Mouse (Mus musculus): ENCODE measurements around the gene Tap1. TPM values are rescaled to one million over a fixed set of nuclear protein-coding genes. Genes with fewer than 3 reads are reported as not detected.
A peak's percentile ranks its signal among the peaks of the same experiment; 100 is the strongest.

The Tap1 gene
- polyA plus RNA-seq, 1 experiment = 2.7 TPM

DNA sequence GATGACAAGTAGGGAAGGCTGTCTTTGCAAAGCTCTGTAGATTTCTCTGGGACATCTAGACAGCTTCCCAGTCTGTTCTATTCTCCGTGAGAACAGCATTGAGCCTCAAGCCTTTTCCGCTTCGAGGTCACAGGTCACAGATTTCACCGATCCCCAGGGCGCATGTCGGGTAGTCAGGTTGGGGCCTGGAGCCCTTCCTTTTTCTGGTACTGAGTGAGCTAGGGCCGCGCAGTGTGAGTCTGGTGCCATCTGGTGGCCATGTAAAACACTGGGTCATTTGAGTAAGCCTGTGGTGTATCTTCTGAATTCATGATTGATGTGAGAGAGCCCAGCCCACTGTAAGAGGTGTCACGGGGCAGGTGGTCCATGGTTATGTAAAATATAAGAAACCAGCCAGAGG is 47.6 kb downstream of the Tap1 start:
- 23% methylated on average over 9 of the region's 9 CpGs for WGBS
- no peak overlapping the region for H3K4me3 ChIP-seq (replicated peaks; ENCODE audit: insufficient read depth, low read depth, low read length)

DNA sequence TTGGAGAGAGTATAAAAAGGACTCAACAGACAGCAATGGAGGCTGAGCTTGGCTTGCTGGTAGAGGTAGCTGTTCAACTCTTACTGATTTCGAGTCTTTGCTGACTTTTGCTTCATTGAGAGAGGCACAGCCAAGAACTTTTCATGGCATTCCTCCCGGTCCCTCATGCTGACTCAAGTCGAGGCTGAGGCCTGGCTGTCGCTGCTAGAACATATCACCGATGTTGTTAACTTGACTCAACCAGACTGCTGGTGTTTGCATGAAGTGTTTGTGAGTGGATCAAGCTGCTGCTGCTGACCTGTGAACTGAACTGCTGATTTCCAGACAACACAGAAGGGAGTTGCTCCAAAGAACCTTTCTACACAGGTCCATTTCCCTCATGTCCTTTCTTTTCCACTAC is 49.3 kb downstream of the Tap1 start:
- H3K4me3 ChIP-seq (replicated peaks; ENCODE audit: insufficient read depth, low read depth, low read length) = no peak overlapping the region
- DNase-seq = no peak
- H3K27ac ChIP-seq (ENCODE audit: insufficient read depth, low read length) = no peak overlapping the region
- H3K4me1 ChIP-seq (ENCODE audit: control insufficient read depth, insufficient read depth, low read length) = no peaks in the 10 kb centered on the region
- WGBS = 75% methylated on average over 5 of the region's 5 CpGs
- H3K27me3 ChIP-seq (ENCODE audit: control insufficient read depth, insufficient read depth, low read length) = no peaks in the 10 kb centered on the region
- no peak for TF ChIP-seq POLR2A (IDR thresholded peaks at IDR 0.05; ENCODE audit: borderline replicate concordance, insufficient read depth, low read length)
- TF ChIP-seq CTCF (IDR thresholded peaks at IDR 0.05; ENCODE audit: borderline replicate concordance, insufficient read depth, low read depth, low read length) = no peak

More for the DNA sequence above, 47.6 kb downstream of the Tap1 start:
- Histone ChIP-seq H3K27me3 (ENCODE audit: control insufficient read depth, insufficient read depth, low read length) (no peaks in the 10 kb centered on the region), H3K27ac (ENCODE audit: insufficient read depth, low read length) (no peak overlapping the region), H3K4me1 (ENCODE audit: control insufficient read depth, insufficient read depth, low read length) (no peaks in the 10 kb centered on the region)
- DNase-seq = peak; percentile 39 to 52
- TF ChIP-seq CTCF (IDR thresholded peaks at IDR 0.05; ENCODE audit: borderline replicate concordance, insufficient read depth, low read depth, low read length) = peak; percentile 78
- TF ChIP-seq POLR2A (IDR thresholded peaks at IDR 0.05; ENCODE audit: borderline replicate concordance, insufficient read depth, low read length) = no peak

DNA sequence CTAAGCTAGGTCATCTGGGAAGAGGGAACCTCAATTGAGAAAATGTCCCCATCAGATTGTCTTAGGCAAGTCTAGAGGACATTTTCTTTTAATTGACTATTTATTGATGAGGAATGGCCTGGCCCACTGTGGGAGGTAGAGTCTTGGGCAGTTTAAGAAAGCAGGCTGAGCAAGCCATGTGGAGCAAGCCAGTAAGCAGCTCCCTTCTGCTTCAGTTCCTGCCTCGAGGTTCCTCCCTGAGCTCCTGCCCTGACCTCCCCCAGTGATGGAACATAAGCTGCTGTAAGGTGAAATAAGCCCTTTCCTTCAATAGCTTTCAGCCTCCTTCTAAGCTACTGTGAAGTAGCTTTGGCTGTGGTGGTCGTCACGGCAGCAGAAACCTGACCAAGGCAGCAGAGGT is 50.4 kb downstream of the Tap1 start:
- WGBS = 65% methylated on average over 3 of the region's 3 CpGs
- TF ChIP-seq CTCF (IDR thresholded peaks at IDR 0.05; ENCODE audit: borderline replicate concordance, insufficient read depth, low read depth, low read length) (no peak), POLR2A (IDR thresholded peaks at IDR 0.05; ENCODE audit: borderline replicate concordance, insufficient read depth, low read length) (no peak)
- Histone ChIP-seq H3K27me3 (ENCODE audit: control insufficient read depth, insufficient read depth, low read length) (no peaks in the 10 kb centered on the region), H3K4me1 (ENCODE audit: control insufficient read depth, insufficient read depth, low read length) (no peaks in the 10 kb centered on the region), H3K4me3 (replicated peaks; ENCODE audit: insufficient read depth, low read depth, low read length) (no peak overlapping the region), H3K27ac (ENCODE audit: insufficient read depth, low read length) (no peak overlapping the region)
- no peak for DNase-seq

DNA sequence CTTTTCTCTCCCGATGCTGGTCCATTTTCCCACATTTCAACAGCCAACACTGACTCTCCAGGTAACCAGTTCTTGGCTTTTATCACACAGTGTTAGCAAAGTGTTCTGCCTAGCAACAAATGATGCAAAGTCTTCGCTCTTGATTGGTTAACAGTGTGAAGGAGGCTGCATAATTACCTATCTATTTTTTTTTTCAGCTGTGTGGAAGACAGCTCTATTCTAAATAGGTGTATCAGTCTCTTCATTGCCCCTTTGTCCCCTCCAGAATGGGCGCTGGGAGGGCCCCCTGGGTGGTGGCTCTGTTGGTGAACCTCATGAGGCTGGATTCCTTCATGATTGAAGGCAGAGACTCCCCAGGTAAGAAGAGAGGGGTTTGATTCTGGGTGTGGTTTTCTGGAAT is 51.4 kb downstream of the Tap1 start, which contains the start of gene H2-Ob:
Gene H2-Ob (plus strand): TSS at position 198 of the 400 bp plus-strand sequence.
- DNase-seq = no peak
- WGBS = 54% methylated on average over 3 of the region's 3 CpGs
- Histone ChIP-seq H3K4me3 (replicated peaks; ENCODE audit: insufficient read depth, low read depth, low read length) (no peak within 1 kb of the TSS), H3K27ac (ENCODE audit: insufficient read depth, low read length) (no peak within 1 kb of the TSS), H3K27me3 (ENCODE audit: control insufficient read depth, insufficient read depth, low read length) (no peaks in the 10 kb centered on the region), H3K4me1 (ENCODE audit: control insufficient read depth, insufficient read depth, low read length) (no peaks in the 10 kb centered on the region)
- TF ChIP-seq POLR2A (IDR thresholded peaks at IDR 0.05; ENCODE audit: borderline replicate concordance, insufficient read depth, low read length) (no peak), CTCF (IDR thresholded peaks at IDR 0.05; ENCODE audit: borderline replicate concordance, insufficient read depth, low read depth, low read length) (no peak)

DNA sequence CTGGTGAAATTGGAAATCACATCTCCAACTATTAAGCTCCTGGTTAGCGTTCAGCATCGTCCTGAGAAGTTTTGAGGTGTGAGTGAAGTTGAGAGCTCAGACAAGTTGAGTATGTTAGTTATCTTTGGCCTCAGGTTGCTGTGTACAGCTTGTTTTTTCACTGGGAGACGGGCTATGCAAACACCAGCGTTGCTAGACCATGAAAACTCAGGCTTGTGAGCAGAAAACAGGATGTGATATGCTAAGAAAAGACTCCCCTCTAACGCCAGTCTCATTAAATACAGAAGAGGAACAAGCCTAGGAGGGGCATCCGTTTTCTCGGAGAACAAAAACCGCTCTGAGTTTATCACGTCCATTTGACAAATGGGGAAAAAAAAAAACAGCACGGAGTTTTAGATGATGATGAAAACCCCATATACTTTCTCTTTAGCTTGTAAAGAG is 52.3 kb downstream of the Tap1 start:
- 74% methylated on average over 10 of the region's 10 CpGs for WGBS
- Histone ChIP-seq H3K27ac (ENCODE audit: insufficient read depth, low read length) (no peak overlapping the region), H3K27me3 (ENCODE audit: control insufficient read depth, insufficient read depth, low read length) (no peaks in the 10 kb centered on the region), H3K4me1 (ENCODE audit: control insufficient read depth, insufficient read depth, low read length) (no peaks in the 10 kb centered on the region), H3K4me3 (replicated peaks; ENCODE audit: insufficient read depth, low read depth, low read length) (no peak overlapping the region)
- TF ChIP-seq POLR2A (IDR thresholded peaks at IDR 0.05; ENCODE audit: borderline replicate concordance, insufficient read depth, low read length) (no peak), CTCF (IDR thresholded peaks at IDR 0.05; ENCODE audit: borderline replicate concordance, insufficient read depth, low read depth, low read length) (no peak)
- DNase-seq = no peak

DNA sequence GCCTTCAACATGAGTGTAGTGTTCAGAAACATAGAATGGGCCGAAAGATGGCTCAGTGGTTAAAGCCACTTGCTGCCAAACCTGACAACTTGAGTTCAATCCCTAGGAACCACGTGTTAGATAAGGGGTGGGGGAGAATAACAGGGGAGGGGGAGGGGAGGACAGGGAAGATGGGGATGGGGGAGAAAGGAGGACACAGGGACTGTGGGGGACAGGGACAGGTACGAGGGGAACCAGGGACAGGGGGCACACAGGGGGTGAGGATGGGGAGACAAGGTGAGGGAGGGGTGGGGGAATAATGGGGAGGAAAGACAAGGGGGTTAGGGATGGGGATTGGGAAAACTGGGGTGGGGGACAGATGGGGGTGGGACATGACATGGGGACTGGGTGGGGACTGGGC is 53.0 kb downstream of the Tap1 start:
- Histone ChIP-seq H3K27ac (ENCODE audit: insufficient read depth, low read length) (no peak overlapping the region), H3K4me1 (ENCODE audit: control insufficient read depth, insufficient read depth, low read length) (no peaks in the 10 kb centered on the region), H3K27me3 (ENCODE audit: control insufficient read depth, insufficient read depth, low read length) (no peaks in the 10 kb centered on the region), H3K4me3 (replicated peaks; ENCODE audit: insufficient read depth, low read depth, low read length) (no peak overlapping the region)
- WGBS = 62% methylated on average over 3 of the region's 3 CpGs
- no peak for DNase-seq
- TF ChIP-seq CTCF (IDR thresholded peaks at IDR 0.05; ENCODE audit: borderline replicate concordance, insufficient read depth, low read depth, low read length) (no peak), POLR2A (IDR thresholded peaks at IDR 0.05; ENCODE audit: borderline replicate concordance, insufficient read depth, low read length) (no peak)

DNA sequence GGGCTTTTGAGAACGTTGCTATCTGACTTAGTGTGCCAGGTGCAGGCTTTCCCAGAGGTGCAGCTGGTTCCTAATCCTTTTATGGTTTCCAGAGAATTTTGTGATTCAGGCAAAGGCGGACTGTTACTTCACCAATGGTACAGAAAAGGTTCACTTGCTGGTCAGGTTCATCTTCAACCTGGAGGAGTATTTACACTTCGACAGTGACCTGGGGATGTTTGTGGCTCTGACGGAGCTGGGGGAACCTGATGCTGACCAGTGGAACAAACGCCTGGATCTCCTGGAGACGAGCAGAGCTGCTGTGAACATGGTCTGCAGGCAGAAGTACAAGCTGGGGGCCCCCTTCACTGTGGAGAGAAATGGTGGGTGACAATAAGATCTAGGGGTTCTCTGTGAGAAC is 53.6 kb downstream of the Tap1 start:
- no peak for DNase-seq
- H3K27ac ChIP-seq (ENCODE audit: insufficient read depth, low read length) = no peak overlapping the region
- WGBS = 74% methylated on average over 6 of the region's 6 CpGs

DNA sequence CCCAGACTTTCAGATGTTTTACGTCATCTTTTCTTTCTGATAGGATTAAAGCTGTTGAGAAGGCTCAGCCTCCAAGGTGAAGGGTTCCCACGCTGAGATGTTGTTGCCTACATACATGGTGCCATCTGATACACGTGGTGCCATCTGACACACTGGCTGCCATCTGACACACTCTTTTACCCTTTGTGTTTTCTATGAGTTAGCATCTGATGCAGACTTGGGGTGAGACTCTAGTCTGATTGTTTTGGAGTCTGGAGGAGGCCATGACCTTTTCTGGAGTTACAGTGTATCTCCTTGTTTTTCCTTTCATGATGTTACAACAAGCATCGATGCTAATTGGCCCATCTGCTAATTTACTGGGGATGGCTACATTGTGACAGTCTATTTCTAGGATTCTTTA is 57.3 kb downstream of the Tap1 start:
- WGBS = 65% methylated on average over 4 of the region's 4 CpGs
- no peaks in the 10 kb centered on the region for H3K27me3 ChIP-seq (ENCODE audit: control insufficient read depth, insufficient read depth, low read length)
- H3K4me3 ChIP-seq (replicated peaks; ENCODE audit: insufficient read depth, low read depth, low read length) = no peak overlapping the region
- no peak overlapping the region for H3K27ac ChIP-seq (ENCODE audit: insufficient read depth, low read length)
- no peak for TF ChIP-seq POLR2A (IDR thresholded peaks at IDR 0.05; ENCODE audit: borderline replicate concordance, insufficient read depth, low read length)
- no peak for TF ChIP-seq CTCF (IDR thresholded peaks at IDR 0.05; ENCODE audit: borderline replicate concordance, insufficient read depth, low read depth, low read length)
- DNase-seq = no peak
- H3K4me1 ChIP-seq (ENCODE audit: control insufficient read depth, insufficient read depth, low read length) = no peaks in the 10 kb centered on the region

More for the DNA sequence above, 53.6 kb downstream of the Tap1 start:
- Histone ChIP-seq H3K4me3 (replicated peaks; ENCODE audit: insufficient read depth, low read depth, low read length) (no peak overlapping the region), H3K4me1 (ENCODE audit: control insufficient read depth, insufficient read depth, low read length) (no peaks in the 10 kb centered on the region), H3K27me3 (ENCODE audit: control insufficient read depth, insufficient read depth, low read length) (no peaks in the 10 kb centered on the region)
- TF ChIP-seq CTCF (IDR thresholded peaks at IDR 0.05; ENCODE audit: borderline replicate concordance, insufficient read depth, low read depth, low read length) (no peak), POLR2A (IDR thresholded peaks at IDR 0.05; ENCODE audit: borderline replicate concordance, insufficient read depth, low read length) (no peak)

Other genes starting within 250 kb of the Tap1 start
- gene Pfdn6, start 247.2 kb upstream of the Tap1 start, polyA plus RNA-seq (2012; rRNA removed) = 117 and 135 TPM in 2 replicates
- 13.3 and 14.0 TPM in 2 replicates for gene Wdr46, start 246.9 kb upstream of the Tap1 start, polyA plus RNA-seq (2012; rRNA removed)
- 8.4 and 8.6 TPM in 2 replicates for gene B3galt4, start 236.1 kb upstream of the Tap1 start, polyA plus RNA-seq (2012; rRNA removed)
- gene Vps52, start 231.7 kb upstream of the Tap1 start, polyA plus RNA-seq (2012; rRNA removed) = 73.5 and 77.0 TPM in 2 replicates
- gene Rps18, start 231.6 kb upstream of the Tap1 start, polyA plus RNA-seq (2012; rRNA removed) = 283 and 320 TPM in 2 replicates
- 61.9 and 77.5 TPM in 2 replicates for gene H2-K1, start 187.2 kb upstream of the Tap1 start, polyA plus RNA-seq (2012; rRNA removed)
- gene Ring1, start 162.9 kb upstream of the Tap1 start, polyA plus RNA-seq (2012; rRNA removed) = 66.4 and 74.6 TPM in 2 replicates
- gene H2-Ke6, start 159.5 kb upstream of the Tap1 start, polyA plus RNA-seq (2012; rRNA removed) = 82.9 and 89.8 TPM in 2 replicates
- gene Slc39a7, start 155.9 kb upstream of the Tap1 start, polyA plus RNA-seq (2012; rRNA removed) = 120 and 123 TPM in 2 replicates
- gene Rxrb, start 155.7 kb upstream of the Tap1 start, polyA plus RNA-seq (2012; rRNA removed) = 78.0 and 83.2 TPM in 2 replicates
- gene Col11a2, start 148.1 kb upstream of the Tap1 start, polyA plus RNA-seq (2012; rRNA removed) = 12.2 and 15.2 TPM in 2 replicates
- 0.25 and 0.34 TPM in 2 replicates for gene H2-Oa, start 95.2 kb upstream of the Tap1 start, polyA plus RNA-seq (2012; rRNA removed)
- 13.2 and 13.6 TPM in 2 replicates for gene H2-DMa, start 68.0 kb upstream of the Tap1 start, polyA plus RNA-seq (2012; rRNA removed)
- gene Brd2, start 64.9 kb upstream of the Tap1 start, polyA plus RNA-seq (2012; rRNA removed) = 188 and 209 TPM in 2 replicates
- gene H2-DMb2, start 44.2 kb upstream of the Tap1 start, polyA plus RNA-seq (2012; rRNA removed) = 0.35 and 0.52 TPM in 2 replicates
- gene H2-DMb1, start 34.5 kb upstream of the Tap1 start, polyA plus RNA-seq (2012; rRNA removed) = 1.8 and 3.0 TPM in 2 replicates
- 2.2 and 2.7 TPM in 2 replicates for gene Psmb9, start 211 bp downstream of the Tap1 start, polyA plus RNA-seq (2012; rRNA removed)
- 5.8 and 7.3 TPM in 2 replicates for gene Psmb8, start 10.2 kb downstream of the Tap1 start, polyA plus RNA-seq (2012; rRNA removed)
- 9.1 and 10.0 TPM in 2 replicates for gene Tap2, start 16.0 kb downstream of the Tap1 start, polyA plus RNA-seq (2012; rRNA removed)
- 0.67 and 0.86 TPM in 2 replicates for gene H2-Ob, start 51.4 kb downstream of the Tap1 start, polyA plus RNA-seq (2012; rRNA removed)
- gene H2-Ab1, start 70.1 kb downstream of the Tap1 start, polyA plus RNA-seq (2012; rRNA removed) = 4.0 TPM in 2 replicates
- 3.0 and 3.1 TPM in 2 replicates for gene H2-Aa, start 100.3 kb downstream of the Tap1 start, polyA plus RNA-seq (2012; rRNA removed)
- gene H2-Eb1, start 118.3 kb downstream of the Tap1 start, polyA plus RNA-seq (2012; rRNA removed) = 2.9 and 3.8 TPM in 2 replicates
- 0.08 and 0.10 TPM in 2 replicates for gene H2-Eb2, start 138.1 kb downstream of the Tap1 start, polyA plus RNA-seq (2012; rRNA removed)
- not detected in 2 replicates for gene Btnl2, start 167.3 kb downstream of the Tap1 start, polyA plus RNA-seq (2012; rRNA removed)
- gene Btnl1, start 189.6 kb downstream of the Tap1 start, polyA plus RNA-seq (2012; rRNA removed) = not detected in 2 replicates
- 5.8 and 6.5 TPM in 2 replicates for gene BC051142, start 211.3 kb downstream of the Tap1 start, polyA plus RNA-seq (2012; rRNA removed)